Mouse (Mus musculus) layer of hippocampus, adult 2 months (tissue): Measurements from ENCODE around the gene Gm15557. TPM values are rescaled to one million over a fixed set of nuclear protein-coding genes. Genes with fewer than 3 reads are reported as not detected.

ENCODE experiments used
- DNase-seq, 2 experiments: peaks; one replicate each; pipeline ENCODE4 v3.0.0; 2022; ENCODE audit warnings: low spot score in 2 of 2
- H3K27ac ChIP-seq: fragments of 200-600 bp; 2 replicates; pipeline ENCODE4 v1.8.1; 2022
- H3K4me3 ChIP-seq: fragments of 200-600 bp; 2 replicates; pipeline ENCODE4 v1.8.1; 2022; ENCODE audit warnings: mild to moderate bottlenecking
- CTCF ChIP-seq: fragments of 200-600 bp; conservative IDR thresholded peaks from 2 replicates; pipeline ENCODE4 v1.8.1; 2022; ENCODE audit warnings: antibody characterized with exemption, mild to moderate bottlenecking, moderate library complexity
- total RNA-seq, 2 experiments: library from RNA; stranded (reverse); gene quantifications; 2 replicates each; pipeline ENCODE4 v1.2.3; 2021

The Gm15557 gene
- total RNA-seq, 2 experiments from 2014 or later = not detected

DNA sequence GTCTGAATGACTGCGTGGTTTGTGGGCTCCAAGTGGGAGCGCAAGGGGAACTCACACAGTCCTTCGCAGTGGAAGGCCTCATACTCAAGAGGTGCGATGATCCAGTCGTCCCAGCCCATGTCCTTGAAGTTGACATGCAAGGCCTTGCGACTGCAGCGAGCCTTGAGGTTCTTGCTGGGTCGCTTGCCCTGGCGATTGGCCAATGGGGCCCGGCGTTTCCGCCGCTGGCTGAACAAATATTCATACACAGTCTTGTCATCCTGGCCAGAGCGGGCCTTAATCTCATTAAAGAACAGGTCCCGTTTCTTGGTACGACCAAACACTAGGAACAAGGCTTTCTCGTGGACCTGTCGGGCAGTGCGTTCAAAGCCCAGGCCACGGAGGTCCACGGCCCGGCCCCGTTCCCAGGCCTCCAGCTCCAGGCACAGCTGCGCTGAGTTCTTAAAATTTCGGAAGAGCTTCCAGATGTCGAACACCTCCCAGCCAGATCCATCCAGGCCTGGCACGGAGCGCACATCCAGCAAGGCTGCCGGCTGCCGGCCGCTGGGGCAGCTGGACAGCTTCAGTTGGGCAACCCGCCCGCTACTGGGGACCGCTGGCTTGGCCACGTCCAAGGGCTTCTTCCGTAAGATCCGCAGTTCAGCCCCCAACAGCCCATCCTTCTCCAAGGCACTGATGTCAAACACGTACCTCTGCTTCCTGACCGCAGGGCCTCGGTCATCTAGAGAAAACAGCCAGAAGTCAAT lies 1.3 kb downstream of the Gm15557 start:
- no peak for TF ChIP-seq CTCF
- Histone ChIP-seq H3K27ac (no peak overlapping the region), H3K4me3 (no peak overlapping the region)
- DNase-seq = no peak

DNA sequence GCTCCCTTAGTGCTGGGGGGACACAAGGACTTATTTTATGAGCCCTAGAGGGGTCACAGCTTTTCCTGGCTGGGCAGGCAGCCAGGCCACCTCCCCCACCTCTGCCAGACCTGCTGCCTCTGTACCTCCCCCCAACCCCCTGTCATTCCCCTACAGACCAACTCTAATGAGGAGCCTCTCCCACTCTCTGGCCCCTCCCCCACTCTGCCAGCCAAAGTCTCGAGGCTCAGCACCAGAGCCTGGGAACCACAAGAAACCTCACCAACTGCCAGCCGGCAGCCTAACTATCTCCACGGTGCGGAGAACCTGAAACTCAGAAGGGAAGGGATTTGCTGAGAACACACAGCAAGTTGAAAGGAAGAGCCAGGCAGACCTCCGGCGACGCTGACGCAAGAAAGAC lies 2.9 kb downstream of the Gm15557 start:
- TF ChIP-seq CTCF = no peak
- DNase-seq = no peak
- H3K4me3 ChIP-seq = no peak overlapping the region
- no peak overlapping the region for H3K27ac ChIP-seq

DNA sequence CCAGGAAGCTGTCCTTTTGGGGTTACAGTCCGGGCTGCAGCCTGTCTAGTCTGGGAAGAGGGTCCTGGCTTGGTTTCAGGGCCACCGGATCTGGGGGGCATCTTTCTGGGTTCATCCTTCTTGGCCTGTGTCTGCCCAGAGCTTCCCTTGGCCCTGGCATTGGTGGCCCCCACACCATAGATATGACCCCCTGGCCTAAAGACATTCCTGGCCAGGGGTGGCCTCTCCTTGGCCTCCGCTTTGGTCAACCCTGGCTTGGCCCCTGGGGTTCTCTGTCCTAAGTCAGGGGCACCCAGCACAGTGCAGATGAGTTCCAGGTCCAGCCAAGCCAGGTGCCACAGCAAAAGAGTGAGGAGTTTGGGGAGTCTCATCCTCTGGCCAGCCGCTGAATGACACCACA lies 4.2 kb downstream of the Gm15557 start:
- Histone ChIP-seq H3K4me3 (no peak overlapping the region), H3K27ac (no peak overlapping the region)
- no peak for TF ChIP-seq CTCF
- no peak for DNase-seq

DNA sequence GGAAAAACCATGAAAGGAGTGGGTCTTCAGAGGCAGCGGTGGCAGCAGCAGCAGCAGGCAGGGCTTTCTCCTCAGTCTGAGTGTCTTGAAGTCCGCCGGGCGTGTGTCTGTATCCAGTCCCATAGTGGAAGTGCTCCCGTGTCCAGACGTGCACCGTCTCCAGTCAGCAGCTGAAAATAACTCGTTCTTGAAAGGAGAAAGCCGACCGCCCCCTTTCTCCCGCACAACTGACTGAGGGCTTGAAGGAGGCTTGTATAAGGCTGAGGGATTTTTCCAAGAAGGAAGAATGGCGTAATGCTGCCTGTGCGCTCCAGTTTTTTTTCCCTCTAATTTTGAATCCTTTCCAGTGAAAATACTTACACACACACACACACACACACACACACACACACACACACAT lies 4.6 kb downstream of the Gm15557 start, which contains the start of gene Gdf5:
Gene Gdf5, minus strand, starts transcription at position 244 of the 400 bp plus-strand sequence.
- H3K27ac ChIP-seq = no peak within 1 kb of the TSS
- no peak for TF ChIP-seq CTCF
- H3K4me3 ChIP-seq = no peak within 1 kb of the TSS
- DNase-seq = no peak

DNA sequence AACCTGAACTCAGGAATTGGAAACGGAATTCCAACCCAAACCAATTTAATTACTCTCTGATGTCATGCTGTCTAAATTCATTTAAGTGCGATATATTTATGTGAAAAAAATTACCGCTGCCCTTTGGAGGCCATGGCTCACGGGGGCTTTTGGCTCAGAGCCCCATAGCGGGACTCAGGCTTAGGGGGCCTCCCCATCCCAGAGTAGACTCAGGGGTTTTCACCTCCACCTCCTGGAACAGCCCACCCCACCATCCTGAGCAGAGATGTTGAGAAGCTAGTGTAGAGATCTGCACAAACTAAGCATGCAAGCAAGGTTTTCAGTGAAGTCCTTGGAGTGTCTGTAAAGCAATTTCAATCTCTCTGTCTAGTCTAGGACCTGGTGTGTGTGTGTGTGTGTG lies 5.1 kb downstream of the Gm15557 start:
- TF ChIP-seq CTCF = no peak
- no peak for DNase-seq
- no peak overlapping the region for H3K4me3 ChIP-seq
- no peak overlapping the region for H3K27ac ChIP-seq

DNA sequence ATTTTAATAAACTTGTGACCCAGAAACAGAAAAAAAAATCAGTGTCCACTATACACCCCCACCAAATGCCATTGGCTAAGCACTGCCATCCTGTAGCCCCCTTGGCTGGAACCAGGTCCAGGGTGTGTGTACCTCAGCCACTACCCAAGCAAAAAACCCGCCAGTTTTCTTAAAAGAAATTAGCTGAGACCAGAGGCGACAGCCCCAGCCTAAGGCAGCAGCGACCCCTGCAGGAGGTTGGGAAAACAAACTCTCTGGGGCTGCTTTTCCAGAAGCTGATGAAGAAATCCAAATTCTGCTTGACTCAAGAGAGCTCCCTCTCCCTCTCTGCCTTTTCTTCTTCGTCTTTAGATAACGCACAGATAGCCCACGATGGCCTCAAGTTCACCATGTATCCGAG lies 5.5 kb downstream of the Gm15557 start:
- Histone ChIP-seq H3K4me3 (no peak overlapping the region), H3K27ac (no peak overlapping the region)
- TF ChIP-seq CTCF = peak; percentile 94
- DNase-seq = peak; percentile 44 to 78

DNA sequence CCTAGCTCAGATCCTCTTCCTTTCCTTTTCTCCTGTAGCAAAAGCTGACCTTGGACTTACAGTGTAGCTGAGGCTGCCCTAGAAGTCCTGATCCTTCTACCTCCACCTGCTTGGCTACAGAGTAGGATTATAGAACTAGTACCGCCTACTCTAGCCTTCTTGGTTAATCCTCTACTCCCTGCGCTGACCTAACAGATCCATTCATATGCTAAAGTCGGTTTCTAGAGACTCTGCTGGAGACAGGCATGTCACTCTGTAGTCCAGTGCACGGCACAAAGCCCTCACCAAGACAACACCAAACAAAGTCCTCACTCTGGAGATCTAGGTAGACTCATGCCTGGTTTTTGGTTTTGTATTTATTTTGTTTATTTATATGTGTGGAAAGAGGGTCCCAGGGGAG lies 6.0 kb downstream of the Gm15557 start:
- H3K4me3 ChIP-seq = no peak overlapping the region
- no peak for DNase-seq
- no peak overlapping the region for H3K27ac ChIP-seq
- TF ChIP-seq CTCF = no peak

DNA sequence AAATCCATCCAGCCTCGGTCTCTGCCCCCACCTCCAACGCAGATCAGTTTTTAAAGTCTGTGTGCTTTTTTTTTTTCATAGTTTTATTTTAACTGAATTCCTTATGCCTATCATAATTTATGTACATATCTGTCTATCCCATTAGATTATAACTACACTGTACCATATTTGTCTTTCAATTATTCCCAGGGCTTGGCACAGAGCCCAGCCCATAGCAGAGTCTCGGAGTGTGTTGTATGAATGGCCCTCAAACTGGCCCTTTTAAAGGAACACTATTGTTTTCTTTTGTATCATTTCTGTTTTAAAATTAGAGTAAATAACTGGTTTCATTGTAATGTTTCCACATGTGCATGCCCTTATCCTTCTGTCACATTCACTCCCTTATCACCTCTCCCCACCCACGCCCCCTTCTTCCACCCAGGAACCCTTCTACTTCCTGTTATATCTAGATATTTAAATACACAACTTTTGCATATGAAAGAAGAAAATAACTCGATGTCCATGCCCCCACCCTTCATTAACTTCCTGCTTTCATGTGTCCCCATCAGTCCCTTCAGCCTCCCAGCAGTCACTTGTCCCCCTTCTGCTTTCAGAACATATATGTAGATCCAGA lies 7.0 kb downstream of the Gm15557 start:
- TF ChIP-seq CTCF = no peak
- DNase-seq = no peak
- no peak overlapping the region for H3K27ac ChIP-seq
- no peak overlapping the region for H3K4me3 ChIP-seq

DNA sequence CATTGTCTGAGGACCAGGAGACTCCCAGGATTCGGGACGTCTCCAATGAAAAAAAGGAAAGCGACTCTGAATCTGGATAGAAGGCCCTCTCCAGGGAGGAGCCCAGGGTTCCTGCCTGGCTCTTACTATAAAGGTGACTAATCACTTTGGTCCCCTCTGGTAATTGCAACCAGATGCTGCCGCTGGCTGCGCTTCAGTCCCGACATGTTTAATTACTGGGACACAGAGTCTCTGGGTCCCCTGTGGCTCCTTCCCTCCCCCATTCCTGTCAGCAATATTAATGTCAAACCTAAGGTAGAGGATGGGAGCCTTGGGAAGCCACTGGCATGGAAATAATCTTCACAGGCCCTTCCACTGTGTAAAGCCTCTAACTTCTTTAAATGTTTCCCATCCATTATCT lies 8.8 kb downstream of the Gm15557 start:
- DNase-seq = no peak
- Histone ChIP-seq H3K4me3 (no peak overlapping the region), H3K27ac (no peak overlapping the region)
- no peak for TF ChIP-seq CTCF

DNA sequence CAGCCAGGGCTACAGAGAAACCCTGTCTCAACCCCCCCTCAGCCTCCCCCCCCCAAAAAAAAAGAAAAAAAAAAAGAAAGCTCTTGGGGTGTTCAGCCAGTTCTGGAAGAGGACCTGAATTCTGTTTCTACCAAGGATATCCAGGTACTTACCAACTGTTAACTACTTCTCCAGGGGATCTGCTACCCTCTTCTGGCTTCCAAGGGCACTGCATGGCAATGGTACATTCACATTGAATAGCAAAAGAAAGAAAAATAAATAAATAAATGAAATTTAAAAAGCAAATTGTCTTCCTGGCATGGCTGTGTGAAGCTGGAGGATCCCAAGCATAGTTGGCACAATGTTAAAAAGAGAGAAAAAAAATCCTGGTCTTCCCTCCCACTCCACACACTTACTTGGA lies 11.5 kb downstream of the Gm15557 start:
- Histone ChIP-seq H3K4me3 (no peak overlapping the region), H3K27ac (no peak overlapping the region)
- TF ChIP-seq CTCF = peak; percentile 81
- peak in 1 of 2 experiments; percentile 63 for DNase-seq

DNA sequence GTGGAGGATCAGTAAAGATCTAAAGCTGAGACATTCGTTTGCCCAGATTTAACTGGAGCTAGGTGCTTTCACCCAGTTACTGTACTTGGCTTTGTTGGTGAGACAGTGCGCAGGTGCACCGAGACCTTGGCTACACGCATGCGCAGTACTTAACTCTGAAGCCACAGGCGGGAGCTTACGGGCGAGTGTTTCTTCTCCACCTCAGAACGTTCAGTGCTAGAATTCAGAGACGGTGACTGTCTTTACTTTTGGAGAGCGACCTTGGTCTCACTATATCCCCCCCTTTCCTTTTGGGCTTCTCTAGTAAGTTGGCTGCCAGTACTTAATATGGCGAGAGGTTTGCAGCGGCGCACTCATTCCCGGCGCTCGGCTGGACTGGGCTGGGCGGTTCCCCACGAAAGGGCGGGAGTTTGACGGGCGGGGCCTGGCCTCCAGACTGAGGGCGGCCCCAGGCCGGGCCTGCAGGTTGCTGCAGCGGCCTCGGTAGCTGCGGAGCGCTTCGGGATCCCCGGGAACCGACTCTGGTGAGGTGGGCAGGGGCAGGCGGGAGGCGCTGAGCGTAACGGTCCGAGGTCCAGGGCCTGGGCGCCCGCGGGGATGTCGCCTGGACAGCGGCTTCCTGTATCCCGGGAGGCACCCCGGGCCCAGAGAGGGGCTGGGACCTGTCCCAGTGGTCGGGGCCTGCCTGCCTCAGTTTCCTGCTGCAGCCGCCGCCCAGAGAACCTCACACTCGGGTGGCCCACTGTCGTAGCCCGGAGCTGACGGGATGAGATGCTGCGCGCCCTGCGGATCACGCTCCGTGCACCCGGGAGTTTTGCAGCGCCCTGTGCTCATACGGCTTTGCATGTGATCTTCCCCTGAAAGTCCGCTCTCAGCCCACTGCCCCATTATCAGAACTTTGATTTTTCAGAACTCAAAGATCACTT lies 15.9 kb downstream of the Gm15557 start, which contains the start of gene Cep250:
Gene Cep250, plus strand, starts transcription at position 325 of the 926 bp plus-strand sequence.
- Histone ChIP-seq H3K4me3 (peak within 1 kb of the TSS; percentile 78), H3K27ac (peak within 1 kb of the TSS; percentile 98)
- TF ChIP-seq CTCF = no peak; the same call in 1 of the 2 replicates
- peak; percentile 86 to 89 for DNase-seq

DNA sequence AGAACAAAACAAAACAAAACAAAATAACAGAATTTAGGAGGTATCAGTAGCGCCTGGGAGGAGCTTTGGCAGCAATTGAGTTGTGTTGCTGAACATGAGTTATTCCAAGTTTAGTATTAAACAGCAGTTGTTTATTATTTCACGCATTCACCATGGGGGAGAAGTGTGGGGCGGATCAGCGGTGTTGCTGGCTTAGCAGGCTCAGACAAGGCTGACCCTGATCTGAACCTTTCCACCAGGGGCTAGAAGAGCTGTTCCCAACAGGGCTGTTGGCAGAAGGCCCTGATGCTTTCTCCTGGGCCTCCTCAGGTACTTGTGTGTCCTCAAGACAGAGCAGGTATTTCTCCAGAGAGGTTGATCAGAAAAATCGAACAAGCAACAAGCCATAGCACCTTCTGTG lies 19.5 kb downstream of the Gm15557 start:
- H3K27ac ChIP-seq = no peak overlapping the region
- no peak for TF ChIP-seq CTCF
- no peak for DNase-seq
- no peak overlapping the region for H3K4me3 ChIP-seq

DNA sequence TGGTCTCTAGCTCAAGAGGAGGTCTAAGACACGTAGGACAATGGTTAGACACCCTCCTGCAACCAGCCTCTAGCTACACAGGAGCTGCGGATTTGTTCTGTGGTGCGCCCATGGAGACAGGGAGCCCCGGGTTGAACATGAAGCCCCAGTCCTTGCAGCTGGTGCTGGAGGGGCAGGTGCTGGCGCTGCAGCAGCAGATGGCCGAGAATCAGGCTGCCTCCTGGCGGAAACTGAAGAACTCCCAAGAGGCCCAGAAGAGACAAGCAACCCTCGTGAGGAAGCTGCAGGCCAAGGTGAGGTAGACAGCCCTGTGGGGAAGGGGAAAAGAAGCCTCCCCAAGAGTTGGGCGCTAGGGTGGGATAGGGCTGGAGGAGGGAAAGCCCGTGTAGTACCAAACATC lies 21.3 kb downstream of the Gm15557 start:
- no peak overlapping the region for H3K27ac ChIP-seq
- no peak for TF ChIP-seq CTCF
- no peak for DNase-seq
- no peak overlapping the region for H3K4me3 ChIP-seq
